ENCODE assay signal across 8 mouse cellular contexts in genomic region chr8:10945490-10945889, GRCm38 (mm10).
DNase-seq lines count a peak whose midpoint lies in the region; ATAC-seq and TF ChIP-seq lines count a peak whose summit lies in the region.

No protein-coding gene starts in this region.

- H3K9me3 ChIP-seq in hindbrain, embryonic 10.5 days = no peaks in the 10 kb centered on the region
- H3K9me3 ChIP-seq in hindbrain, postnatal 0 days (ENCODE audit: low read length) = no peaks in the 10 kb centered on the region
- H3K9me3 ChIP-seq in embryonic facial prominence, embryonic 14.5 days (ENCODE audit: control insufficient read depth, low read length) = no peaks in the 10 kb centered on the region
- H3K9me3 ChIP-seq in intestine, embryonic 16.5 days (ENCODE audit: control insufficient read depth, low read length) = no peaks in the 10 kb centered on the region
- no peaks in the 10 kb centered on the region for H3K9me3 ChIP-seq in midbrain, embryonic 14.5 days (ENCODE audit: control insufficient read depth, low read length)

- no peak overlapping the region for H3K4me2 ChIP-seq in hindbrain, postnatal 0 days (ENCODE audit: low read depth, low read length)
- H3K4me2 ChIP-seq in embryonic facial prominence, embryonic 14.5 days (ENCODE audit: low read depth, low read length) = peak overlapping the region; percentile 52; the same call in 1 of the 2 replicates
- H3K4me2 ChIP-seq in intestine, embryonic 16.5 days (ENCODE audit: low read depth, low read length) = 0 out of 2 replicates have a peak overlapping the region, but pooled peaks have one; percentile 48
- no peak overlapping the region for H3K4me2 ChIP-seq in midbrain, embryonic 14.5 days (ENCODE audit: low read length)

- ATAC-seq in hindbrain, postnatal 0 days = no peak
- no peak for ATAC-seq in embryonic facial prominence, embryonic 14.5 days (ENCODE audit: low read depth)
- ATAC-seq in intestine, embryonic 16.5 days = 0 out of 2 replicates have a peak, but pooled peaks have one; percentile 4
- ATAC-seq in midbrain, embryonic 14.5 days (ENCODE audit: low FRiP score, low TSS enrichment) = no peak

- H3K4me3 ChIP-seq in hindbrain, embryonic 10.5 days = no peak overlapping the region
- H3K4me3 ChIP-seq in hindbrain, postnatal 0 days (ENCODE audit: low read length) = no peak overlapping the region
- H3K4me3 ChIP-seq in embryonic facial prominence, embryonic 14.5 days (ENCODE audit: low read depth, low read length) = no peak overlapping the region
- no peak overlapping the region for H3K4me3 ChIP-seq in intestine, embryonic 16.5 days (ENCODE audit: low read length)
- no peak overlapping the region for H3K4me3 ChIP-seq in midbrain, embryonic 14.5 days (replicated peaks; ENCODE audit: low read depth, low read length)

- H3K4me1 ChIP-seq in hindbrain, embryonic 10.5 days (replicated peaks) = peaks cover 45% of the 10 kb centered on the region
- H3K4me1 ChIP-seq in hindbrain, postnatal 0 days (ENCODE audit: insufficient read depth, low read length) = peaks cover 12% of the 10 kb centered on the region
- H3K4me1 ChIP-seq in embryonic facial prominence, embryonic 14.5 days (ENCODE audit: control insufficient read depth, insufficient read depth, low read length) = peaks cover 35% of the 10 kb centered on the region
- H3K4me1 ChIP-seq in intestine, embryonic 16.5 days (ENCODE audit: control insufficient read depth, insufficient read depth, low read length) = peaks cover 21% of the 10 kb centered on the region
- H3K4me1 ChIP-seq in midbrain, embryonic 14.5 days (ENCODE audit: control insufficient read depth, insufficient read depth, low read length) = peaks cover 13% of the 10 kb centered on the region

- peaks cover 53% of the 10 kb centered on the region for H3K27me3 ChIP-seq in hindbrain, embryonic 10.5 days (ENCODE audit: insufficient read depth, poor library complexity, severe bottlenecking)
- no peaks in the 10 kb centered on the region for H3K27me3 ChIP-seq in hindbrain, postnatal 0 days (ENCODE audit: insufficient read depth, low read length)
- H3K27me3 ChIP-seq in embryonic facial prominence, embryonic 14.5 days (replicated peaks; ENCODE audit: control insufficient read depth, insufficient read depth, low read length) = no peaks in the 10 kb centered on the region
- H3K27me3 ChIP-seq in intestine, embryonic 16.5 days (replicated peaks; ENCODE audit: control insufficient read depth, insufficient read depth, low read length) = no peaks in the 10 kb centered on the region
- no peaks in the 10 kb centered on the region for H3K27me3 ChIP-seq in midbrain, embryonic 14.5 days (ENCODE audit: control insufficient read depth, insufficient read depth, low read length)

- no peak for DNase-seq in hindbrain, embryonic 10.5 days (ENCODE audit: low spot score)
- no peak for DNase-seq in hindbrain, postnatal 0 days (ENCODE audit: low spot score)
- DNase-seq in embryonic facial prominence, embryonic 14.5 days (ENCODE audit: low spot score) = no peak
- no peak for DNase-seq in midbrain, embryonic 14.5 days
- no peak for DNase-seq in cerebellum, postnatal 10 days
- no peak for DNase-seq in adrenal gland, postnatal 36 days
- DNase-seq in adrenal gland, postnatal 14 days = no peak

- H3K27ac ChIP-seq in hindbrain, embryonic 10.5 days = peak overlapping the region; percentile 90
- no peak overlapping the region for H3K27ac ChIP-seq in hindbrain, postnatal 0 days
- H3K27ac ChIP-seq in embryonic facial prominence, embryonic 14.5 days (replicated peaks; ENCODE audit: low read depth, low read length) = peak overlapping the region; percentile 79
- H3K27ac ChIP-seq in intestine, embryonic 16.5 days (ENCODE audit: low read length) = peak overlapping the region; percentile 70
- H3K27ac ChIP-seq in midbrain, embryonic 14.5 days (replicated peaks; ENCODE audit: low read depth, low read length) = peak overlapping the region; percentile 58; the same call in 1 of the 2 replicates

- no peak overlapping the region for H3K9ac ChIP-seq in hindbrain, postnatal 0 days (replicated peaks; ENCODE audit: low read length)
- H3K9ac ChIP-seq in embryonic facial prominence, embryonic 14.5 days (ENCODE audit: low read depth, low read length) = no peak overlapping the region; the same call in 1 of the 2 replicates
- no peak overlapping the region for H3K9ac ChIP-seq in intestine, embryonic 16.5 days (ENCODE audit: low read depth, low read length)
- H3K9ac ChIP-seq in midbrain, embryonic 14.5 days (replicated peaks; ENCODE audit: low read length) = no peak overlapping the region

- no peaks in the 10 kb centered on the region for H3K36me3 ChIP-seq in hindbrain, embryonic 10.5 days
- no peaks in the 10 kb centered on the region for H3K36me3 ChIP-seq in hindbrain, postnatal 0 days (ENCODE audit: insufficient read depth, low read length)
- H3K36me3 ChIP-seq in embryonic facial prominence, embryonic 14.5 days (ENCODE audit: control insufficient read depth, insufficient read depth, low read length) = no peaks in the 10 kb centered on the region
- H3K36me3 ChIP-seq in intestine, embryonic 16.5 days (ENCODE audit: control insufficient read depth, insufficient read depth, low read length) = no peaks in the 10 kb centered on the region
- H3K36me3 ChIP-seq in midbrain, embryonic 14.5 days (ENCODE audit: control insufficient read depth, insufficient read depth, low read length) = no peaks in the 10 kb centered on the region

- no peak for TF ChIP-seq CTCF in hindbrain, postnatal 0 days (IDR thresholded peaks at IDR 0.05; ENCODE audit: low read depth)

- WGBS in hindbrain, embryonic 10.5 days = 73% methylated on average over 2 of the region's 2 CpGs
- 92% methylated on average over 1 of the region's 2 CpGs for WGBS in hindbrain, postnatal 0 days
- 72% methylated on average over 2 of the region's 2 CpGs for WGBS in embryonic facial prominence, embryonic 14.5 days
- WGBS in intestine, embryonic 16.5 days = 81% methylated on average over 2 of the region's 2 CpGs
- 80% methylated on average over 2 of the region's 2 CpGs for WGBS in midbrain, embryonic 14.5 days

Comparison
In these comparisons a context has a peak if more than half of its experiments do, and no peak if none do; other contexts are left out.
1. H3K4me2 ChIP-seq: peak in embryonic facial prominence, embryonic 14.5 days (single experiment) and intestine, embryonic 16.5 days (single experiment); none in hindbrain, postnatal 0 days (single experiment) and midbrain, embryonic 14.5 days (single experiment).